Mouse (Mus musculus) liver, embryonic 15.5 days (tissue): Measurements from ENCODE around the gene Ehd1. TPM values are rescaled to one million over a fixed set of nuclear protein-coding genes. Genes with fewer than 3 reads are reported as not detected.
"Not testable (repeated sequence)": the region's sequence is repeated elsewhere in the genome, so short reads cannot be mapped to it uniquely, and the experiment has no call there.

Experiments used
- ATAC-seq: fragments of 200-750 bp; cut with Nextera tagmentation; 2 replicates; pipeline ENCODE4 v1.8.0; 2017; ENCODE audit warnings: moderate number of reproducible peaks, mild to moderate bottlenecking, moderate library complexity; ENCODE audit not compliant: insufficient read depth
- H3K27ac ChIP-seq: fragments of 300-500 bp; sonication (generic); replicated peaks from 2 replicates; pipeline ENCODE4 v1.5.1; 2015; ENCODE audit warnings: mild to moderate bottlenecking, inconsistent platforms
- H3K27me3 ChIP-seq: fragments of 300-500 bp; sonication (generic); 2 replicates; pipeline ENCODE4 v1.6.1; 2015; ENCODE audit warnings: mild to moderate bottlenecking, inconsistent platforms
- H3K36me3 ChIP-seq: fragments of 300-500 bp; sonication (generic); replicated peaks from 2 replicates; pipeline ENCODE4 v1.6.1; 2015; ENCODE audit warnings: moderate library complexity, mild to moderate bottlenecking, inconsistent platforms
- H3K4me1 ChIP-seq: fragments of 300-500 bp; sonication (generic); replicated peaks from 2 replicates; pipeline ENCODE4 v1.6.1; 2015; ENCODE audit warnings: inconsistent platforms
- H3K4me2 ChIP-seq: fragments of 300-500 bp; sonication (generic); 2 replicates; pipeline ENCODE4 v1.6.1; 2015; ENCODE audit warnings: moderate library complexity, mild to moderate bottlenecking, inconsistent platforms
- H3K4me3 ChIP-seq: fragments of 300-500 bp; sonication (generic); replicated peaks from 2 replicates; pipeline ENCODE4 v1.5.1; 2015; ENCODE audit warnings: mild to moderate bottlenecking, inconsistent platforms
- H3K9ac ChIP-seq: fragments of 300-500 bp; sonication (generic); 2 replicates; pipeline ENCODE4 v1.6.1; 2015; ENCODE audit warnings: moderate library complexity, mild to moderate bottlenecking, inconsistent platforms
- H3K9me3 ChIP-seq: fragments of 300-500 bp; sonication (generic); replicated peaks from 2 replicates; pipeline ENCODE4 v1.6.1; 2016; ENCODE audit warnings: inconsistent platforms
- WGBS: fragments of 180-500 bp; shearing (Covaris S2); methylation state at CpG from one replicate; pipeline ENCODE4 v1.1.7; 2015; ENCODE audit warnings: mixed read lengths; ENCODE audit not compliant: insufficient replicate concordance; 5-methylcytosine and 5-hydroxymethylcytosine counted together
- polyA plus RNA-seq: library from polyadenylated mRNA; unstranded; fragments of >200 nt; fragmentation: Nextera tagmentation; extraction: Ambion mirVana; gene quantifications from 2 replicates; pipeline ENCODE4 v1.2.1, GENCODE M21; 2015

The Ehd1 gene
- polyA plus RNA-seq, 1 experiment from 2014 or later = 64.0 TPM

GRCm38 (mm10) chr19:6290720-6291116, 14.2 kb downstream of the Ehd1 start:
- WGBS = 77% methylated on average over 5 of the region's 6 CpGs
- Histone ChIP-seq H3K4me1 (peaks cover 85% of the 10 kb centered on the region), H3K4me2 (peak overlapping the region; percentile 7), H3K36me3 (peaks cover 71% of the 10 kb centered on the region), H3K27ac (peak overlapping the region; percentile 78), H3K9ac (peak overlapping the region; percentile 39)
- H3K9me3 ChIP-seq, H3K4me3 ChIP-seq, H3K27me3 ChIP-seq, ATAC-seq: not testable (repeated sequence)

- no peak overlapping the region for H3K4me3 ChIP-seq
- H3K36me3 ChIP-seq = peaks cover 74% of the 10 kb centered on the region
- WGBS = 42% methylated on average over 10 of the region's 10 CpGs
- peak overlapping the region; percentile 7 for H3K4me2 ChIP-seq
- peak overlapping the region; percentile 78 for H3K27ac ChIP-seq
- H3K27me3 ChIP-seq = no peaks in the 10 kb centered on the region
- no peaks in the 10 kb centered on the region for H3K9me3 ChIP-seq
- H3K9ac ChIP-seq = peak overlapping the region; percentile 39
- H3K4me1 ChIP-seq = peaks cover 85% of the 10 kb centered on the region
- ATAC-seq = peak; percentile 65
Measured at GRCm38 (mm10) chr19:6291117-6291781, 14.7 kb downstream of the Ehd1 start.

DNA sequence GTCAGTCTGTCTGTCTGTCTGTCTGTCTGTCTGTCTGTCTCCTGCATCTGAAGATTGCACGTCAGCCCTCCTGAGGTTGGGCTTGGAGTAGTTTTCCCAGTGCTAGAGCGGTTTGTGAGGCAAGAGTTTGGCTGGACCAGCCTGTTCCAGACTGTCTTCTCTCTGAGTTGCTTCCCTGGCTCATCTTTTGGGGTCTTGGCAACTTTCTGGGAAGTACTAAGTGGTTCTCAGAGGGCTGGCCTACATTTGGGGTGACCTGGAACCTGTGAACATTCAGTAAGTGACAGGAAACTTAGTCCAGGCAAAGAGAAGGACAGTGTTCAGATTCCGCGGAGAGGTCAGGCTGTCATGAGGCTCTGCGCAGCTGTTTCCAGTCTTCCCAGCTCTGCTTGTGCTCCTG, 15.7 kb downstream of the Ehd1 start:
- H3K4me1 ChIP-seq = peaks cover 85% of the 10 kb centered on the region
- no peak overlapping the region for H3K4me2 ChIP-seq
- H3K4me3 ChIP-seq = no peak overlapping the region
- no peak overlapping the region; the same call in 1 of the 2 replicates for H3K9ac ChIP-seq
- ATAC-seq = no peak
- peak overlapping the region; percentile 78 for H3K27ac ChIP-seq
- H3K27me3 ChIP-seq = no peaks in the 10 kb centered on the region
- H3K9me3 ChIP-seq = no peaks in the 10 kb centered on the region
- H3K36me3 ChIP-seq = peaks cover 78% of the 10 kb centered on the region
- WGBS = 91% methylated on average over 5 of the region's 5 CpGs

DNA sequence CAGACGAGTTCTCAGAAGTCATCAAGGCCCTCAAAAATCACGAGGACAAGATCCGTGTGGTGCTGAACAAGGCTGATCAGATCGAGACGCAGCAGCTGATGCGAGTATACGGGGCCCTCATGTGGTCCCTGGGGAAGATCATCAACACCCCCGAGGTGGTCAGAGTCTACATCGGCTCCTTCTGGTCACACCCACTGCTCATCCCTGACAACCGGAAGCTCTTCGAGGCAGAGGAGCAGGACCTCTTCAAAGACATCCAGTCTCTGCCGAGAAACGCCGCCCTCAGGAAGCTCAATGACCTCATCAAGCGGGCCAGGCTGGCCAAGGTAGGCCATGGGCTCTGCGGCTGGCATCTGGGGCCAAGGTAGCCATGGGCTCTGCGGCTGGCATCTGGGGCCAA, 17.8 kb downstream of the Ehd1 start:
- Histone ChIP-seq H3K4me1 (peaks cover 86% of the 10 kb centered on the region), H3K4me3 (no peak overlapping the region), H3K4me2 (no peak overlapping the region), H3K27me3 (no peaks in the 10 kb centered on the region), H3K27ac (peak overlapping the region; percentile 26; the same call in 1 of the 2 replicates), H3K9ac (no peak overlapping the region), H3K9me3 (no peaks in the 10 kb centered on the region), H3K36me3 (peaks cover 84% of the 10 kb centered on the region)
- WGBS = 79% methylated on average over 17 of the region's 17 CpGs
- ATAC-seq = no peak

GRCm38 (mm10) chr19:6296551-6297210, 20.2 kb downstream of the Ehd1 start:
- Histone ChIP-seq H3K4me3 (no peak overlapping the region), H3K27me3 (no peaks in the 10 kb centered on the region), H3K27ac (peak overlapping the region; percentile 96), H3K36me3 (peaks cover 79% of the 10 kb centered on the region), H3K4me2 (peak overlapping the region; percentile 42), H3K4me1 (peaks cover 87% of the 10 kb centered on the region), H3K9me3 (no peaks in the 10 kb centered on the region), H3K9ac (peak overlapping the region; percentile 40)
- peak; percentile 20; the same call in 1 of the 2 replicates for ATAC-seq
- 58% methylated on average over 5 of the region's 5 CpGs for WGBS

DNA sequence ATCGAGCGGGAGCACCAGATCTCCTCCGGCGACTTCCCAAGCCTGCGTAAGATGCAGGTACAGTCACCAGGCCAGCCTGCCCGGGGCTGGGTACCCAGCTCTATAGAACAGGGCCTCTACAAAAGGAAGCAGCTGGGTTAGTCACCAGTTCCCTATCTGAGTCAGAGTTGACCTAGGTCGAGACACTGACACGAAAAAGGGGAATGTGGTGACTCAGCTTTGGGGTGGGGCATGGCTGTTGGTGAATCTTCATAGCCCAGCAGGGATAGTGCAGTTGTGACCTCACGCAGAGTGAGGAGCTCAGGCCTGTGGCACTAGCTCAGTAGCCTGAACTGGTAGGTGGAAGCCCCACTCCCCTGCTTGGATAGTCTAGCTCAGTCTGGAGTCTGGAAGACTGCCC, 21.1 kb downstream of the Ehd1 start:
- Histone ChIP-seq H3K27me3 (no peaks in the 10 kb centered on the region), H3K4me3 (no peak overlapping the region), H3K9me3 (no peaks in the 10 kb centered on the region), H3K4me2 (peak overlapping the region; percentile 42), H3K4me1 (peaks cover 87% of the 10 kb centered on the region), H3K27ac (peak overlapping the region; percentile 96), H3K9ac (peak overlapping the region; percentile 44; the same call in 1 of the 2 replicates), H3K36me3 (peaks cover 73% of the 10 kb centered on the region)
- WGBS = 41% methylated on average over 9 of the region's 9 CpGs
- peak; percentile 56 for ATAC-seq

- ATAC-seq = no peak
- Histone ChIP-seq H3K4me2 (peak overlapping the region; percentile 57), H3K27ac (peak overlapping the region; percentile 96), H3K4me1 (peaks cover 94% of the 10 kb centered on the region), H3K9ac (0 out of 2 replicates have a peak overlapping the region, but pooled peaks have one; percentile 52), H3K36me3 (peaks cover 63% of the 10 kb centered on the region), H3K4me3 (no peak overlapping the region), H3K27me3 (no peaks in the 10 kb centered on the region), H3K9me3 (no peaks in the 10 kb centered on the region)
- 61% methylated on average over 4 of the region's 4 CpGs for WGBS
Measured at GRCm38 (mm10) chr19:6299003-6299402, 22.5 kb downstream of the Ehd1 start.

DNA sequence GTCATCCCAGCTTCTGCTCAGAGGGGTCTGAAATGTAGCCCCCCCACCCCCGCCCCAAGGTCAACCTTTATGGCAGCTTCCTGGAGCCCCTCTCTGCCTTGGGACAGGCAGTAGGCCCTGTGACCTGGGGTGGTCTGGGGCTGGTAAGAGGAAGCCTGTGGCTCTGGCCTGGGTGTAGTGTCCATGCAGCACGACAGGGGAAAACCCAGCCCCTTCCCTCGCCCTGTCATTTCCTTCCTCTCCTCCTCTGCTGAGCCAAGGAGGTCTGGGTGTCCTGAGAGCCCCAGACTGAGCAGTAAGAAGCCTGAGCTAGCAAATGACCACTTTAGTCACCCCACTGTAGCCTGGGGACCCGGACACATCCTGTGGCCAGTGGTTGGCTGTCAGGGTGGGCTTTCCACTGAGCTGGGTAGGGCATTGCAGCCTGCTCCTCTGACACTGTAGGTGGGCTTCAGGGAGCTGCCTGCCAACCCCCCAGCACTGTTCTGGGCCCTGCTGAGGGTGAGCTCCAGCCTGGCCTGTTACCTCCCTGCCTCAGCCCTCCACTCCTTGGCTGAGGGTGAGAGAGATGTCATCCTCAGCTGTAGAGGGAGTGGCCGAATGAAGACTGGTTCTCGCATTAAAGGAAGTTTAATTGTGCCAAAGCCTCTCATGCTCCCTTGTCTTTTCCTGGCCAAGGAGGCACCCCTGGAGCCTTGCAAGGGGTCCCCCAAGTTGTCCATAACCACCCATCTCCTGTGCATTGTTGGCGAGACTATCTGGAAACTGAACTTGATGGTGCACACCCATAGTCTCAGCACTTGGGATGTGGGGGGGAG, 23.1 kb downstream of the Ehd1 start:
- H3K36me3 ChIP-seq = peaks cover 56% of the 10 kb centered on the region
- WGBS = 38% methylated on average over 7 of the region's 7 CpGs
- H3K27me3 ChIP-seq = no peaks in the 10 kb centered on the region
- peak overlapping the region; percentile 57 for H3K4me2 ChIP-seq
- ATAC-seq = no peak
- H3K4me1 ChIP-seq = peaks cover 99% of the 10 kb centered on the region
- H3K4me3 ChIP-seq = peak overlapping the region; percentile 14; the same call in 1 of the 2 replicates
- H3K27ac ChIP-seq = peak overlapping the region; percentile 96
- peak overlapping the region; percentile 52 for H3K9ac ChIP-seq
- no peaks in the 10 kb centered on the region for H3K9me3 ChIP-seq

DNA sequence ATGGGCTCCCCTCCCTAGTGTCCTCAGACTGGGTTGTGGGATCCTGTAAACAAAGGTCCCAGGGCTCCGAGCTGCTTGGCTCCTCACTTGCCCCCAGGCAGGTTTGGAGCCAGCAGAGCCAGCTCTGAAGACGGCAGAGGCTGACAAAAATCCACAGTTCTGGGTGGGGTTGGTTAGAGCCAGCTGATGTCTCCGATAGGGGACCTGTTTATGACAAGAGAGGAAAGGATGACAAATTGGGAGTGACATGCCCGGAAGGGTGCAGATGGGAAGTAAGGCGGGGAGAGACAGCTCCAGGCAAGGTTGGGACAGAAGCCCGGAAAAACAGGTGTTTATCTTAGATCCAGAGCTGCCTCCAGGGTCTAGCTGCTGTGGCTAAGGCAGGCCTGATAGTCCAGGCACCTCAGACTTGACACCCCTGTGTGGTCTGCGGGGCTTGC, 23.9 kb downstream of the Ehd1 start:
- WGBS = 24% methylated on average over 7 of the region's 7 CpGs
- peak; percentile 79 for ATAC-seq
- Histone ChIP-seq H3K4me3 (peak overlapping the region; percentile 14), H3K4me2 (peak overlapping the region; percentile 57), H3K4me1 (peaks cover 100% of the 10 kb centered on the region), H3K27me3 (no peaks in the 10 kb centered on the region), H3K27ac (peak overlapping the region; percentile 96), H3K9ac (peak overlapping the region; percentile 52), H3K36me3 (peaks cover 49% of the 10 kb centered on the region), H3K9me3 (no peaks in the 10 kb centered on the region)

DNA sequence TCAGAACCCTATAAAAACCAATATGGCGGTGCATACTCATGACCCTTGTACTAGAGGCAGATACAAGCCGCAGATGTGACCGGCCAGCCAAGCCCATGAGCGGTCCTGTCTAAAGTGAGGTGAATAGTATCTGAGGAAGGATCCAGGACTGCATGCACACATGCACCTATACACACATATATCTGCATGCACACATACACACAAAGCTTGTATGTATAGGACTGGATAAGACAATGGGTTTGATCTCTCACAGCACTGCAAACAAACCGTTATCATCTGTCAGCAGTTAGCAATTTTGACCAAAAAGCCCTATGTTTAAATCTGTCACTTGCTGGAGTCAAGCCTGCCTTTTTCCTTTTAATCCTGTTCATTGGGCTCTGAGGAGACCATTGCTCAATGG, 25.6 kb downstream of the Ehd1 start:
- H3K27me3 ChIP-seq = no peaks in the 10 kb centered on the region
- peaks cover 32% of the 10 kb centered on the region for H3K36me3 ChIP-seq
- peak overlapping the region; percentile 96 for H3K27ac ChIP-seq
- peaks cover 99% of the 10 kb centered on the region for H3K4me1 ChIP-seq
- no peak overlapping the region for H3K4me3 ChIP-seq
- no peak overlapping the region for H3K4me2 ChIP-seq
- ATAC-seq = no peak
- H3K9ac ChIP-seq = no peak overlapping the region
- no peaks in the 10 kb centered on the region for H3K9me3 ChIP-seq
- 47% methylated on average over 5 of the region's 5 CpGs for WGBS

DNA sequence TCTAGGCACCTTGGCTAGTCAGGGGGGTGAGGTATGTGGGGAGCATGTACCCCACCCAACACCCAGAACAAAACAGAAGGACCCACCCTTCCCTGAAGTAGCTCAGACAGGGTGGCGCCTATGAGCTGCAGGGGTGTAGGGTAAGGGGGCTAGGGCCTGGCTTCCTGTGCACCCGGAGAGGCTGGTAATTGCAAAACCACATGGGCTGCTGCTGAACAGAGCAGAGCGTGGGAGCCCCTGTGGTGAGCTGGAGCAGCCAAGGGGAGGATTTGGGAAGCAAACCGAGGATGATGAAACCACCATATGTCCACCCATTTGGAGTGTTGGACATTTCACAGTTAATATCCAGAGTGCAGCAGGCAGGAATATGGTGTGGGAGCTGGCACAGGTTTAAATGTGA, 26.0 kb downstream of the Ehd1 start:
- Histone ChIP-seq H3K4me1 (peaks cover 99% of the 10 kb centered on the region), H3K36me3 (peaks cover 28% of the 10 kb centered on the region), H3K27me3 (no peaks in the 10 kb centered on the region), H3K4me3 (no peak overlapping the region), H3K9me3 (no peaks in the 10 kb centered on the region), H3K27ac (peak overlapping the region; percentile 96), H3K4me2 (no peak overlapping the region), H3K9ac (no peak overlapping the region)
- no peak for ATAC-seq
- WGBS = 11% methylated on average over 4 of the region's 4 CpGs
